Mouse (Mus musculus): ENCODE results near the gene Ccng2. TPM values are rescaled to one million over a fixed set of nuclear protein-coding genes. Genes with fewer than 3 reads are reported as not detected.

Ccng2 gene
- polyA plus RNA-seq, 1 experiment from 2014 or later, result 71.3 TPM

GRCm38 (mm10) chr5:93265801-93266580, 1.1 kb upstream of the Ccng2 start:
- Histone ChIP-seq H3K27ac (peak overlapping the region; percentile 99), H3K4me1 (peaks cover 14% of the 10 kb centered on the region), H3K27me3 (ENCODE audit: low read depth, poor library complexity, severe bottlenecking) (no peaks in the 10 kb centered on the region), H3K9me3 (replicated peaks) (no peaks in the 10 kb centered on the region), H3K4me3 (peak overlapping the region; percentile 86), H3K36me3 (peaks cover 17% of the 10 kb centered on the region)
- 64% methylated on average over 13 of the region's 13 CpGs for WGBS
- DNase-seq (ENCODE audit: low spot score), result no peak

- peaks cover 37% of the 10 kb centered on the region for H3K36me3 ChIP-seq
- WGBS, result under 1% methylated on average over 48 of the region's 48 CpGs
- H3K4me3 ChIP-seq, result peak overlapping the region; percentile 86
- H3K27me3 ChIP-seq (ENCODE audit: low read depth, poor library complexity, severe bottlenecking), result no peaks in the 10 kb centered on the region
- peaks cover 14% of the 10 kb centered on the region for H3K4me1 ChIP-seq
- peak overlapping the region; percentile 99 for H3K27ac ChIP-seq
- no peaks in the 10 kb centered on the region for H3K9me3 ChIP-seq (replicated peaks)
- peak; percentile 88 for DNase-seq (ENCODE audit: low spot score)
Observed at GRCm38 (mm10) chr5:93267851-93268606, 972 bp downstream of the Ccng2 start.

- Histone ChIP-seq H3K4me1 (peaks cover 14% of the 10 kb centered on the region), H3K36me3 (peaks cover 58% of the 10 kb centered on the region), H3K27ac (no peak overlapping the region), H3K27me3 (ENCODE audit: low read depth, poor library complexity, severe bottlenecking) (no peaks in the 10 kb centered on the region), H3K9me3 (replicated peaks) (no peaks in the 10 kb centered on the region), H3K4me3 (peak overlapping the region; percentile 86; the same call in 1 of the 2 replicates)
- WGBS, result 83% methylated on average over 7 of the region's 7 CpGs
- DNase-seq (ENCODE audit: low spot score), result no peak
Observed at GRCm38 (mm10) chr5:93270095-93270494, 3.0 kb downstream of the Ccng2 start.

DNA sequence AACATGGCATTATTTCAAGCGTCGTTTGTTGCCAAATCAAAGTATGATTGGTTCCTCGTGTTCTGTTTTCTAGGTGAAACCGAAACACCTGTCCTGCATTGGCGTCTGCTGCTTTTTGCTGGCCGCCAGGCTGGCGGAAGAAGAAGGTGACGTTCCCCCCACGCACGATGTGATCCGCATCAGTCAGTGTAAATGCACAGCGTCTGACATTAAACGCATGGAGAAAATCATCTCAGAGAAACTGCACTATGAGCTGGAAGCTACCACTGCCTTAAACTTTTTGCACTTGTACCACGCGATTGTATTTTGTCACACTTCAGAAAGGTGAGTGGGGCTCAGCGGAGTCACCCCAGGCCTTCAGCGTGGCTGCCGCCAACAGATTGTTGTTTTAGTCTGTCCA, 3.7 kb downstream of the Ccng2 start:
- Histone ChIP-seq H3K4me1 (peaks cover 14% of the 10 kb centered on the region), H3K9me3 (replicated peaks) (no peaks in the 10 kb centered on the region), H3K36me3 (peaks cover 64% of the 10 kb centered on the region), H3K4me3 (no peak overlapping the region), H3K27ac (no peak overlapping the region), H3K27me3 (ENCODE audit: low read depth, poor library complexity, severe bottlenecking) (no peaks in the 10 kb centered on the region)
- 96% methylated on average over 18 of the region's 18 CpGs for WGBS
- DNase-seq (ENCODE audit: low spot score), result no peak

DNA sequence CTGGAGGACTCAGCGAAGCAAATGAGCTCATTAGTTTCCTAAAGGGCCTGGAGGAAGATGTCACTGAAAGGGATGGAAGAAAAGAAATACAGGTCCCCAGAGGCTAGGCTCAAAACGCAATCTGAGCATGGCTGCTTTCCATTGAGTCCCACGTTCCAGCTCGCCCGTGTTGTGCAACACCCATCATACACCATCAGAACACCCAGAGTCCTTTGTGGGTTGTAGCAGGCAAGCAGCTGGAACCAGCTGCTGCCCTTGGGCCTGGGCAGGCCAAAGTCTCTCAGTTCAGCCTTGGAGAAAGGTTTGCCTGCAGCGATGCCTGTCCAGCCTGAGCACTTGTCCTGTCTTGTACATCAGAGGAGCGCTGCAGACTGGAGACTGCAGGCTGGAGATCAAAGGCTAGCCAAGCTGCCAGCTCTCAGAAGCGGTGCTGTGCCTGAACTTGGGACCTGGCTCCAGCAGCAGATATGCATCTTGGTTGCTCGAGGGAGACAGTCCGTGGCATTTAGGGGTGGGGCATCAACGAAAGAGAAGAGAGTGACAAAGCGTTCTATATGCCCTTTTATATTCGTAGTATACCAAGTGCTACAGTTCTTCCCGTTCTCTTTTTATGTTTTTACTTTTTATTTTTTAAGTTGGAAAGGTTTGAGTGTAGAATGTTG, 15.5 kb downstream of the Ccng2 start:
- Histone ChIP-seq H3K4me3 (no peak overlapping the region), H3K4me1 (no peaks in the 10 kb centered on the region), H3K27me3 (ENCODE audit: low read depth, poor library complexity, severe bottlenecking) (no peaks in the 10 kb centered on the region), H3K27ac (no peak overlapping the region), H3K9me3 (replicated peaks) (no peaks in the 10 kb centered on the region), H3K36me3 (peaks cover 8% of the 10 kb centered on the region)
- DNase-seq (ENCODE audit: low spot score), result no peak
- WGBS, result 76% methylated on average over 14 of the region's 14 CpGs

DNA sequence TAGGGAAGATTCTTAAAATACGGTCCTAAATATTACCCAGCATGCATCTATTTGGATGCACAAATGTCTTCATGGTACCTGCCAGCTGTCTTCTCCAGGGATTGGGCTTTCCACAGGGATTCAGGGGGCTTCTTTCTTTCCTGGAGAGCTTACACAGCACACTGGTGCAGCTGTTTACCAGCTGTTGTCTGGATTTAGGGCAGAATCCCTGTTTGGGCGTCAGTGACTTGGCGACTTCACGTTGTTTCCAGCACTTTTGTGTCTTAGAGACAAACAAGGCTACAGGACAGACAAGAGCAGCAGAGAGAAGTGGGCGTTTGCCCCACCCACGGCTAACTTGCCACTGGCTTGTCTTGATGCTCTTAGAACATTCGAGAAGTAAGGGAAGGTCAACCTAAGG, 16.1 kb downstream of the Ccng2 start:
- no peaks in the 10 kb centered on the region for H3K4me1 ChIP-seq
- DNase-seq (ENCODE audit: low spot score), result no peak
- WGBS, result 89% methylated on average over 7 of the region's 7 CpGs
- H3K4me3 ChIP-seq, result no peak overlapping the region
- H3K9me3 ChIP-seq (replicated peaks), result no peaks in the 10 kb centered on the region
- H3K36me3 ChIP-seq, result peaks cover 3% of the 10 kb centered on the region
- no peak overlapping the region for H3K27ac ChIP-seq
- H3K27me3 ChIP-seq (ENCODE audit: low read depth, poor library complexity, severe bottlenecking), result no peaks in the 10 kb centered on the region

GRCm38 (mm10) chr5:93288553-93288952, 21.5 kb downstream of the Ccng2 start:
- Histone ChIP-seq H3K9me3 (replicated peaks) (peaks cover 5% of the 10 kb centered on the region), H3K4me1 (no peaks in the 10 kb centered on the region), H3K4me3 (no peak overlapping the region), H3K27me3 (ENCODE audit: low read depth, poor library complexity, severe bottlenecking) (no peaks in the 10 kb centered on the region), H3K36me3 (no peaks in the 10 kb centered on the region), H3K27ac (no peak overlapping the region)
- no peak for DNase-seq (ENCODE audit: low spot score)

DNA sequence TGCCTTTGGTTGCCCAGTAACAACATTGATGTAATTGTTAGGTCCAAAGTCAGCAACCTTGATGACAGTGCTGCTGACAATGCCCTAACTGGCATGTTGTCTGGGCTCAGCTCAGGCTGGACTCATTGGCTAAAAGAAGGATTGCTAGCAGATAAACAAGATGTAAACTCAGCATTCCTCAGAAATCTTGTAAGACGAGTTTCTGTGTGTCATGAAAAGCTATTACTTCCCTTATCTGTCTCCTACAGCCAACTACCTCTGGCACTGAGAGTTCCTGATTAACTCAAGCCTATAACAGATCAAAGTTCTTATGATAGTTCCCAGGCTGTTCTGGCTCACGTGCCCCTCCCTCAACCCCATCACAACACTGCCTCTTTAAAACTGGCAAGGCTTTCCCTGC, 23.2 kb downstream of the Ccng2 start:
- Histone ChIP-seq H3K4me1 (no peaks in the 10 kb centered on the region), H3K27me3 (ENCODE audit: low read depth, poor library complexity, severe bottlenecking) (no peaks in the 10 kb centered on the region), H3K27ac (no peak overlapping the region), H3K9me3 (replicated peaks) (peaks cover 5% of the 10 kb centered on the region), H3K4me3 (no peak overlapping the region), H3K36me3 (no peaks in the 10 kb centered on the region)
- 46% methylated on average over 2 of the region's 2 CpGs for WGBS
- DNase-seq (ENCODE audit: low spot score), result no peak

GRCm38 (mm10) chr5:93296341-93296746, 29.3 kb downstream of the Ccng2 start:
- DNase-seq (ENCODE audit: low spot score), result no peak
- WGBS, result 79% methylated on average over 5 of the region's 5 CpGs
- no peak overlapping the region for H3K27ac ChIP-seq
- peaks cover 5% of the 10 kb centered on the region for H3K9me3 ChIP-seq (replicated peaks)
- no peaks in the 10 kb centered on the region for H3K27me3 ChIP-seq (ENCODE audit: low read depth, poor library complexity, severe bottlenecking)
- H3K36me3 ChIP-seq, result no peaks in the 10 kb centered on the region
- no peak overlapping the region for H3K4me3 ChIP-seq
- no peaks in the 10 kb centered on the region for H3K4me1 ChIP-seq

DNA sequence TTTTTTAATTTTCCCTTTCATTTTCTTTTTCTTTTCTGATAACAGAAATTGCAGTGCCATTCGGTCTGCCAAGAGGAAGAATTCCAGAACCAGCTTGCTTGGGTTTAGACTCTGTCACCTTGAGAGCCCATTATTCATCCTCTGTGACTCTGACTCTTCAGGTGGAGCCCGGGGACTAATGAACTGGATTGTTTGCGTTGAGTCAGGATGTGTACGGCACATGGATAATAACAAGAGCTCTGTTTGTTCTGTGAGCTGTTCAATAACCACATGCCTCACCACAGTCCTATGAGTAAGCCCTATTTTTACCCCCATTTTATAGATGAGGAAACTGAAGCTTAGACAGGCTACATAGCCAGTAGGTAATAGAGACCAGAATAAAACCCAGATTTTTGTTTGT, 29.7 kb downstream of the Ccng2 start:
- DNase-seq (ENCODE audit: low spot score), result no peak
- WGBS, result 80% methylated on average over 4 of the region's 4 CpGs
- Histone ChIP-seq H3K27me3 (ENCODE audit: low read depth, poor library complexity, severe bottlenecking) (no peaks in the 10 kb centered on the region), H3K9me3 (replicated peaks) (peaks cover 5% of the 10 kb centered on the region), H3K4me1 (no peaks in the 10 kb centered on the region), H3K4me3 (no peak overlapping the region), H3K27ac (no peak overlapping the region), H3K36me3 (no peaks in the 10 kb centered on the region)

GRCm38 (mm10) chr5:93297311-93297710, 30.3 kb downstream of the Ccng2 start:
- no peak overlapping the region for H3K4me3 ChIP-seq
- no peaks in the 10 kb centered on the region for H3K36me3 ChIP-seq
- 88% methylated on average over 3 of the region's 3 CpGs for WGBS

GRCm38 (mm10) chr5:93305126-93305830, 38.2 kb downstream of the Ccng2 start:
- Histone ChIP-seq H3K27me3 (ENCODE audit: low read depth, poor library complexity, severe bottlenecking) (no peaks in the 10 kb centered on the region), H3K4me1 (no peaks in the 10 kb centered on the region), H3K27ac (no peak overlapping the region), H3K9me3 (replicated peaks) (no peaks in the 10 kb centered on the region), H3K36me3 (no peaks in the 10 kb centered on the region), H3K4me3 (no peak overlapping the region)
- no peak for DNase-seq (ENCODE audit: low spot score)
- 86% methylated on average over 2 of the region's 2 CpGs for WGBS

More at GRCm38 (mm10) chr5:93297311-93297710, 30.3 kb downstream of the Ccng2 start:
- H3K27ac ChIP-seq, result no peak overlapping the region
- peaks cover 5% of the 10 kb centered on the region for H3K9me3 ChIP-seq (replicated peaks)
- no peaks in the 10 kb centered on the region for H3K27me3 ChIP-seq (ENCODE audit: low read depth, poor library complexity, severe bottlenecking)
- DNase-seq (ENCODE audit: low spot score), result no peak
- no peaks in the 10 kb centered on the region for H3K4me1 ChIP-seq

Measured in limb, embryonic 10.5 days (tissue).